Mouse (Mus musculus) liver, embryonic 14.5 days (tissue): ENCODE results near the gene Cnp. TPM values are rescaled to one million over a fixed set of nuclear protein-coding genes. Genes with fewer than 3 reads are reported as not detected.

ENCODE experiments used
- ATAC-seq: fragments of 200-750 bp; cut with Nextera tagmentation; 2 replicates; pipeline ENCODE4 v1.8.0; 2017; ENCODE audit warnings: moderate number of reproducible peaks, mild to moderate bottlenecking, moderate library complexity; ENCODE audit not compliant: insufficient read depth
- DNase-seq, 3 experiments: peaks; one replicate each; pipeline ENCODE4 v3.0.0-alpha.2; 2012 to 2013; ENCODE audit warnings: low read depth in 3 of 3, low spot score in 3 of 3
- H3K27ac ChIP-seq: fragments of 300-500 bp; sonication (generic); 2 replicates; pipeline ENCODE4 v1.5.1; 2014; ENCODE audit warnings: moderate library complexity, mild to moderate bottlenecking, control low read depth, inconsistent platforms
- H3K27me3 ChIP-seq: fragments of 300-500 bp; sonication (generic); 2 replicates; pipeline ENCODE4 v1.6.1; 2014; ENCODE audit warnings: mild to moderate bottlenecking, low read length, moderate library complexity; ENCODE audit not compliant: control insufficient read depth, insufficient read depth
- H3K36me3 ChIP-seq: fragments of 300-500 bp; sonication (generic); replicated peaks from 2 replicates; pipeline ENCODE4 v1.6.1; 2014; ENCODE audit warnings: low read depth; ENCODE audit not compliant: control insufficient read depth, insufficient read depth
- H3K4me1 ChIP-seq, 2 experiments: fragments of 200-500 bp in 1 of 2; fragments of 300-500 bp in 1 of 2; sonication (generic) in 1 of 2; replicated peaks; 2 replicates each; pipeline ENCODE4 v1.6.1; 2012 to 2014; ENCODE audit warnings: antibody characterized with exemption in 1 of 2, inconsistent platforms in 1 of 2, low read length in 1 of 2; ENCODE audit not compliant: control insufficient read depth in 2 of 2, insufficient read depth in 2 of 2
- H3K4me2 ChIP-seq: fragments of 300-500 bp; sonication (generic); 2 replicates; pipeline ENCODE4 v1.6.1; 2014; ENCODE audit warnings: low read depth, mild to moderate bottlenecking, control low read depth, moderate library complexity
- H3K4me3 ChIP-seq, 2 experiments: fragments of 200-500 bp in 1 of 2; fragments of 300-500 bp in 1 of 2; sonication (generic) in 1 of 2; 2 replicates each; pipeline ENCODE4 v1.5.1; 2012 to 2014; ENCODE audit warnings: low read depth in 2 of 2, low read length in 2 of 2, mild to moderate bottlenecking in 2 of 2, control low read depth in 1 of 2, inconsistent platforms in 1 of 2, moderate library complexity in 1 of 2; ENCODE audit not compliant: insufficient read depth in 1 of 2
- H3K9ac ChIP-seq: fragments of 300-500 bp; sonication (generic); replicated peaks from 2 replicates; pipeline ENCODE4 v1.6.1; 2014; ENCODE audit warnings: mild to moderate bottlenecking, control low read depth, moderate library complexity
- H3K9me3 ChIP-seq: fragments of 300-500 bp; sonication (generic); 2 replicates; pipeline ENCODE4 v1.6.1; 2016; ENCODE audit warnings: low read length, mixed read lengths; ENCODE audit not compliant: control insufficient read depth
- CTCF ChIP-seq: IDR thresholded peaks from 2 replicates; pipeline ENCODE4 v1.5.1; 2016; ENCODE audit warnings: antibody characterized with exemption, low read depth, control low read depth
- EP300 ChIP-seq: IDR thresholded peaks from 2 replicates; pipeline ENCODE4 v1.6.1; 2016; ENCODE audit warnings: antibody characterized with exemption, low read depth
- WGBS: fragments of 180-500 bp; shearing (Covaris S2); extraction: QIAGEN DNeasy Blood & Tissue Kit; methylation state at CpG from one replicate; pipeline ENCODE4 v1.1.7; 2014; ENCODE audit not compliant: insufficient replicate concordance; 5-methylcytosine and 5-hydroxymethylcytosine counted together
- polyA plus RNA-seq, 2 experiments: library from polyadenylated mRNA; depleted of rRNA in 1 of 2; stranded (reverse) in 1 of 2; unstranded in 1 of 2; fragments of >200 nt; fragmentation: Nextera tagmentation in 1 of 2; extraction: Ambion mirVana in 1 of 2; gene quantifications; 2 replicates each; pipeline versions ENCODE4 v1.2.1 to v1.2.3; 2012 to 2014

Cnp gene
- polyA plus RNA-seq, 2 experiments = 6.3 to 10.0 TPM

DNA sequence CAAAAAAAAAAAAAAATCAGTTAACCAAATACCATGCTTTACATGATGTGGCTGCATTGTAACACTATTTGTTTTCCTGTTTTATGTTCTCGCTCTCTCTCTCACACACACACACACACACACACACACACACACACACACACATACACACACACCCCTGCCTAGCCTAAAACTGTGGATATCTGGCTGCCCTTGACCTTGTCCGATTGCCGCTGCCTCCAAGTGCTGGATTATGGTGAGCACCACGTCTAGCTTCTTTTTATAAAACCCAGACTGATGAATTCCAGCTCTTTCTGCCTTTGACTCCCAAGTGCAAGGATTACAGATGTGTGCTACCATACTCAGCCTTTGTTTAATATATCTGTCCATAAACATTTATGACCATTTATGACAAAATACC is 42.8 kb downstream of the Cnp start:
- peaks cover 10 to 24% of the 10 kb centered on the region in 2 experiments for H3K4me1 ChIP-seq
- TF ChIP-seq EP300 (no peak), CTCF (no peak)

DNA sequence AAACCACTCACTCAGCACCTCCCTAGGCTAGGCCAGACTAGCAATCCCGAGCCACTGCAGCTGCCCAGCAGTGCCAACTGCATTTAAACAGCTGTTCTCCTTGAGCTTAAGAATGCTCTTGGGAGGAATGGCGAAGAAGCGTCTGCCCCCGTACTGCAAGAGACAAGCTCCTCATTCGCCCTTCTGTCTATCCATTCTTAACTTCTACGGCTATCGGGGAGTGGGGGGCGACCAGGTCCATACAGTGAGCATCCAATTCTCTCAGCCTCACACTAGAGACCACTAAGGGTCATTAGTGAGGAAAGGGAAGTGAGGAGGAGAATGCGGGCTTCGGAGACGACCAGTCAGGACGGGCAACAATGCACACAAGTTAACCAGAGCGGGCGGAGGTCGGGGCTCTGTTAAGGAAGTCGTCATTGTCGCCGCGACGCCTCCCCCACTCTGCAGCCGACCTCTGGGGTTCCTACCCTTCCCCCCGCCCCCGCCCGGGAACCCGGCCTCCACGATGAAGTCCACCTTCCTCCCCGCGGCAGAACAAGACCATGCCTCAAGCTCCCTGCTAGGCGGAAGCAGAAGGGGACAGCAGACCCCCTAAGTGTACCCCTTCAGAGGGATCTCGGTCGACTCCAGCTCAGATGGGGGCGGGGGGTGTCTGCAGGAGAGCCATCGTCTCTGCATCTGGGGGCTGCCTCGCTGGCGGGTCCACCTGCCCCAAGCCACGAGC is 44.2 kb downstream of the Cnp start, which contains the start of gene Nkiras2:
TSS of gene Nkiras2 (plus strand) at position 484 of the 724 bp plus-strand sequence.
- DNase-seq (peak; percentile 44 to 59 (median 58)), ATAC-seq (peak; percentile 66)
- Histone ChIP-seq H3K9ac (peak within 1 kb of the TSS; percentile 81), H3K36me3 (no peaks in the 10 kb centered on the region), H3K9me3 (no peaks in the 10 kb centered on the region), H3K27ac (peak within 1 kb of the TSS; percentile 34), H3K4me2 (peak within 1 kb of the TSS; percentile 72), H3K4me1 (peaks cover 14 to 28% of the 10 kb centered on the region in 2 experiments), H3K27me3 (no peaks in the 10 kb centered on the region), H3K4me3 (peak within 1 kb of the TSS; percentile 75 to 79)
- under 1% methylated on average over 35 of the region's 36 CpGs for WGBS
- no peak for TF ChIP-seq CTCF
- TF ChIP-seq EP300 = no peak

More for the DNA sequence above, 42.8 kb downstream of the Cnp start:
- no peaks in the 10 kb centered on the region for H3K36me3 ChIP-seq
- H3K4me2 ChIP-seq = no peak overlapping the region; the same call in 1 of the 2 replicates
- WGBS = 79% methylated on average over 4 of the region's 4 CpGs
- ATAC-seq (no peak), DNase-seq (no peak)
- no peak overlapping the region for H3K4me3 ChIP-seq
- H3K9ac ChIP-seq = no peak overlapping the region
- no peaks in the 10 kb centered on the region for H3K9me3 ChIP-seq
- H3K27me3 ChIP-seq = no peaks in the 10 kb centered on the region
- H3K27ac ChIP-seq = no peak overlapping the region

DNA sequence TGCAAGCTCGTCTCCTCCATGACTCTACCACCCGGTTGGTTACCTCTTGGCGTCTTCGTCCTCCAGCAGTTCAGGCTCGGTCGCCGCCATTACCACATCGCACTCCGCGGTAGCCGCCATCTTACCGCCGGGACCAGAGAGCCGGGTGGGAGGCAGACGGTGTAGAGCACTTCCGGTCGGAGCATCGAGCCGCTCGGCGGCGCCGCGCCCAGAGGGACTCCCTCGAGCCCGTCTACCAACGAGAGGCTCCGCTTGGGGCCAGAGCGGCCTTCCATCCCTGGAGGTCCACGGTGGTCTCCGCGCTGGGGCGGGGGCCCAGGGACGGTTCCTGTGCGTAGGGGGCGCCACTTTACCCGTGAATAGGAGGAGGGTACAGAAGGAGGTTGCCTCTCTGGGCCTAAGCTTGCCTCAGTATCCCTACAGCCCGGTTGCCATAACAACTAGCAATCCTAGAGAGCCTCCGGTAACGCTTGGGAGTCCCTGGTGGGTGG is 44.8 kb downstream of the Cnp start:
- peaks cover 15 to 32% of the 10 kb centered on the region in 2 experiments for H3K4me1 ChIP-seq

DNA sequence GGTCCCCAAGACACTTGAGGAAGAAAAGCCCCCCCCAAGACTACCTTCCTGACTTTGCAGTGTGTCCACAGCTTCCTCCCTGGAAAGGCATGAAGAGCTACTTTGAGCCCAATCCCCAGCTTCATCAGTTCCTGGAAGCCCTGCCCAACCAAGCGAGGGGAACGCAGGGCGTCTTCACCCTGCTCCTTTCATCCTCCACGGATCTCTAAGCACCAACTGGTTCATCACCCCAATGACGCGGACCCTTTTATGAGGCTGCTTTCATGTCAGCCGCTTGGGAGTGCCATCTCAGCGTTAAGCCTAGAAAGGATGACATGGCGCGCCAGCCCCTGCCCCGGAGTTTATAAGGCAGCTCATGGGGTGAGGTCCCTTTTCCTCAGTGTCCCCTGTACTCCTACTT is 45.3 kb downstream of the Cnp start, which contains the start of gene Dnajc7:
TSS of gene Dnajc7 (minus strand) at position 187 of the 400 bp plus-strand sequence.
- ATAC-seq = peak; percentile 5; the same call in 1 of the 2 replicates
- Histone ChIP-seq H3K27me3 (no peaks in the 10 kb centered on the region), H3K27ac (peak within 1 kb of the TSS; percentile 34), H3K4me1 (peaks cover 15 to 32% of the 10 kb centered on the region in 2 experiments), H3K4me3 (peak within 1 kb of the TSS; percentile 75 to 79), H3K9ac (peak within 1 kb of the TSS; percentile 81), H3K4me2 (peak within 1 kb of the TSS; percentile 72), H3K9me3 (no peaks in the 10 kb centered on the region), H3K36me3 (no peaks in the 10 kb centered on the region)
- no peak for TF ChIP-seq EP300
- TF ChIP-seq CTCF = no peak
- DNase-seq = peak in 2 of 3 experiments; percentile 17 to 20
- WGBS = 6% methylated on average over 11 of the region's 11 CpGs

More for the DNA sequence above, 44.8 kb downstream of the Cnp start:
- H3K9me3 ChIP-seq = no peaks in the 10 kb centered on the region
- H3K36me3 ChIP-seq = no peaks in the 10 kb centered on the region
- peak; percentile 86 to 89 (median 87) for DNase-seq
- ATAC-seq = peak; percentile 92
- no peaks in the 10 kb centered on the region for H3K27me3 ChIP-seq
- peak overlapping the region; percentile 75 to 79 for H3K4me3 ChIP-seq
- H3K4me2 ChIP-seq = peak overlapping the region; percentile 72
- H3K27ac ChIP-seq = peak overlapping the region; percentile 34
- H3K9ac ChIP-seq = peak overlapping the region; percentile 81
- TF ChIP-seq EP300 (no peak), CTCF (peak; percentile 34; the same call in 1 of the 2 replicates)
- WGBS = under 1% methylated on average over 40 of the region's 40 CpGs

DNA sequence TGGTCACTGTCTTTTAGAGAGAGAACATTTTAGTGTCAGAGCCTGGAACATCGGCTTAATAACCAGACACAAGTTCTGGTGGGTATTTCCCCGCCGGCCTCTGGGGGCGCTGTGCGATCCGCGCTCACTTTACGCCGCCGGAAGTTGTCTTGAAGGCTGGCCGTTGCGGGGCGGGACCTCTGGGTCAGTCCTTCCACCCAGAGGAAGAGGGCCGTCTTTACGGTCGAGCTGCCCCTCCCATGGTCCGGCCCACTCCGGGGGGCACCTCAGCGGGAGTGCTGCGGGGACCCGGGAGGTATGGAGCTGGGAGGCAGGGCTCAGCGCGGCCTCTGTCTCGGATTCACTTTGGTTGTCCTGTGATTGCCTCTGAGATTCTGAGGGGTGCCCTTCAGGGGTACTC is 48.0 kb downstream of the Cnp start:
- peak; percentile 47; the same call in 1 of the 2 replicates for TF ChIP-seq EP300
- peak; percentile 97 for TF ChIP-seq CTCF
- Histone ChIP-seq H3K4me3 (peak overlapping the region; percentile 76 to 79), H3K27me3 (no peaks in the 10 kb centered on the region), H3K9me3 (no peaks in the 10 kb centered on the region), H3K36me3 (peaks cover 3% of the 10 kb centered on the region; the same call in 1 of the 2 replicates), H3K9ac (peak overlapping the region; percentile 68), H3K4me1 (peaks cover 10 to 29% of the 10 kb centered on the region in 2 experiments), H3K4me2 (peak overlapping the region; percentile 79), H3K27ac (peak overlapping the region; percentile 32)
- DNase-seq (peak; percentile 88 to 91 (median 89)), ATAC-seq (peak; percentile 75)
- whole genome bisulfite sequencing = under 1% methylated on average over 24 of the region's 24 CpGs
